Mouse (Mus musculus): ENCODE results near the gene Kncn. TPM values are rescaled to one million over a fixed set of nuclear protein-coding genes. Genes with fewer than 3 reads are reported as not detected.
A peak's percentile ranks its signal among the peaks of the same experiment; 100 is the strongest.

The Kncn gene
- polyA plus RNA-seq, 1 experiment from 2014 or later = not detected

- 61% methylated on average over 1 of the region's 1 CpGs for WGBS
- no peak for DNase-seq (ENCODE audit: low spot score)
- no peak overlapping the region for H3K4me3 ChIP-seq
- no peak overlapping the region for H3K27ac ChIP-seq
- H3K27me3 ChIP-seq (ENCODE audit: low read depth, poor library complexity, severe bottlenecking) = peaks cover 54% of the 10 kb centered on the region
- H3K9me3 ChIP-seq (replicated peaks) = no peaks in the 10 kb centered on the region
- H3K36me3 ChIP-seq = no peaks in the 10 kb centered on the region
- peaks cover 19% of the 10 kb centered on the region for H3K4me1 ChIP-seq
Measured at GRCm38 (mm10) chr4:115886875-115887274, 2.7 kb downstream of the Kncn start.

DNA sequence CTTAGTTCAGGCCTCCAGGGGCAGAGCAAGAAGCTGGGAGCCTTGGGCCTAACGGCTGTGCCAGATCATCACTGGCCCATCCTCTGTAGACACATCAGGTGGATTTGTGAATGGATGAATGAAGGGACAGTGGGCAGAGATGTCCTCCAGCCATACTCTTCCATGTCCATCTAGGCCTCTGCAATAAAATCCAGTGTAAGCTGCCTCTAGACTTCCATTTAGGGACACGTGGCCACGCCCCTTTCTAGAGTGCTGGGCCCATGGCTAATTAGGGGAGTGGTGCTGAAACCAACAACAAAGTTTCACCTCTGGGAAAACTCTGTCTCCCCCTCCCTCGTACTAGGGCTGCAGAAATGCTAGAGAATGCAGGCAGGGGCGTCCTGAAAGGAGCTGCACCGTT is 5.9 kb downstream of the Kncn start:
- H3K4me1 ChIP-seq = peaks cover 19% of the 10 kb centered on the region
- H3K27me3 ChIP-seq (ENCODE audit: low read depth, poor library complexity, severe bottlenecking) = peaks cover 79% of the 10 kb centered on the region
- H3K27ac ChIP-seq = 0 out of 2 replicates have a peak overlapping the region, but pooled peaks have one; percentile 46
- H3K9me3 ChIP-seq (replicated peaks) = no peaks in the 10 kb centered on the region
- H3K36me3 ChIP-seq = no peaks in the 10 kb centered on the region
- DNase-seq (ENCODE audit: low spot score) = no peak
- H3K4me3 ChIP-seq = peak overlapping the region; percentile 51
- WGBS = 8% methylated on average over 6 of the region's 6 CpGs

DNA sequence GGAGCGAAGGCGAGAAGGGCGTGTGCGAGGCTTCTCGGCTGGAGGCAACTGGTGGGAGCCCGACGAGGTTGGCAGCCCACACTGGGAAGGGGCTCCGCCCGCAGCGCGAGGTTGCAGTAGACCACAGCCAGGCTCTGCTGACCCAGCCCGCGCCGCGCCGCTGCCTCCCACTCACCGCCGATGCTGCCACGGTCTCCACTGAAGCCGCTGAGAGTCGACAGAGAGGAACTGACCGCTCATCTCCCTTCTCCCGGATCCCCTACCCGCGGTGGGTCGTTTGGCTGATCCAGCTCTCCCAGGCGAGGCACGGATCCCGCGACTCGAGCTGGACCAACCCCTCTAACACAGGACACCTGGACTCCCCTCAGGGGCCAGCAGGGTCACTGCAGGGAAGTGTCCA is 6.4 kb downstream of the Kncn start, which contains the start of gene 6430628N08Rik:
TSS of gene 6430628N08Rik (plus strand) at position 113 of the 400 bp plus-strand sequence.
- Histone ChIP-seq H3K9me3 (replicated peaks) (no peaks in the 10 kb centered on the region), H3K27me3 (ENCODE audit: low read depth, poor library complexity, severe bottlenecking) (peaks cover 84% of the 10 kb centered on the region), H3K27ac (peak within 1 kb of the TSS; percentile 46; the same call in 1 of the 2 replicates), H3K4me3 (peak within 1 kb of the TSS; percentile 51), H3K4me1 (peaks cover 19% of the 10 kb centered on the region), H3K36me3 (no peaks in the 10 kb centered on the region)
- under 1% methylated on average over 31 of the region's 31 CpGs for WGBS
- peak; percentile 58 for DNase-seq (ENCODE audit: low spot score)

DNA sequence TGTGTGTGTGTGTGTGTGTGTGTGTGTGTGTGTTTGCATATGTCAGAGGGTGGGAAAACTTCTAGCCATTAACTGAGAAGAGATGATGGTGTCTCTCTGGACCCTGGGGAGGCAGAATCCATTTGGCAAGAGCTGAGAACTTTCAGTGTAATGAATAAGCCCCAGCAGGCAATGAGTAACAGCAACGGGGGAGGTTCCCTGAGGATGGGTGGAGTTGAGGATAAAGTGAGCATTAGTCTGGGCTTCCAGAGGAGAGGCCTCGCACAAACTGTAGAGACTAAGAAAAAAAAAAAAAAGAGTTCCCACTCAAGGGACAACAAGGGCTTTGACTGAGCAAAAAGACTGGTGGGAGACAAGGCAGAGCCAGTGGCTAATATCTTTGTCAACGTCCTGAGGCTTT is 10.1 kb downstream of the Kncn start:
- H3K27me3 ChIP-seq (ENCODE audit: low read depth, poor library complexity, severe bottlenecking) = peaks cover 97% of the 10 kb centered on the region
- no peak overlapping the region for H3K27ac ChIP-seq
- no peak overlapping the region for H3K4me3 ChIP-seq
- H3K4me1 ChIP-seq = peaks cover 34% of the 10 kb centered on the region
- DNase-seq (ENCODE audit: low spot score) = no peak
- WGBS = 26% methylated on average over 3 of the region's 3 CpGs
- H3K36me3 ChIP-seq = no peaks in the 10 kb centered on the region
- no peaks in the 10 kb centered on the region for H3K9me3 ChIP-seq (replicated peaks)

- Histone ChIP-seq H3K27ac (peak overlapping the region; percentile 72), H3K4me1 (peaks cover 15% of the 10 kb centered on the region), H3K9me3 (replicated peaks) (no peaks in the 10 kb centered on the region), H3K4me3 (peak overlapping the region; percentile 61), H3K27me3 (ENCODE audit: low read depth, poor library complexity, severe bottlenecking) (peaks cover 97% of the 10 kb centered on the region), H3K36me3 (no peaks in the 10 kb centered on the region)
- peak; percentile 71 for DNase-seq (ENCODE audit: low spot score)
- WGBS = under 1% methylated on average over 56 of the region's 56 CpGs
Measured at GRCm38 (mm10) chr4:115897901-115898631, 13.9 kb downstream of the Kncn start.

DNA sequence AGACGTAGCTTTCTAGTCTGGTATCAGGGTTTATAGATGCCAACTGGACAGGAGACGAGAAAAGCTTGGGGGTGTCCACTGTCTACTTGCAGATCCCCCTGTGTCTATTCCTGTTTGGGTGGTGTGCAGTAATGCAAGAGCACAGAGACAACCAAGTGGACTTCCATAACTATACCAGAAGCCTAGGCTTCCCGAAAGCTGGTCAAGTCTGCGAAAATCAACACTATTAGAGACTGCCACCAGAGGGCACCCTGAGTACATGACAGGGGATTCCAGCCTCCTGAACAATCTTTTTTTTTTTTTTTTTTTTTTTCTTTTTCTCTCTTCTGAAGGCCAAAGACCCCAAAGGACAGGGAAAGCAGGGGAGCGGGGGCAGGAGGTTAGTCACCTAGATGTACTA is 18.6 kb downstream of the Kncn start:
- H3K9me3 ChIP-seq (replicated peaks) = no peaks in the 10 kb centered on the region
- no peak overlapping the region for H3K4me3 ChIP-seq
- peak; percentile 81 for DNase-seq (ENCODE audit: low spot score)
- WGBS = 19% methylated on average over 5 of the region's 5 CpGs
- no peak overlapping the region for H3K27ac ChIP-seq
- peaks cover 32% of the 10 kb centered on the region for H3K4me1 ChIP-seq
- H3K36me3 ChIP-seq = no peaks in the 10 kb centered on the region
- H3K27me3 ChIP-seq (ENCODE audit: low read depth, poor library complexity, severe bottlenecking) = peaks cover 98% of the 10 kb centered on the region

GRCm38 (mm10) chr4:115904375-115904774 is 20.2 kb downstream of the Kncn start:
- Histone ChIP-seq H3K27me3 (ENCODE audit: low read depth, poor library complexity, severe bottlenecking) (peaks cover 98% of the 10 kb centered on the region), H3K4me1 (peaks cover 28% of the 10 kb centered on the region), H3K9me3 (replicated peaks) (no peaks in the 10 kb centered on the region), H3K27ac (no peak overlapping the region), H3K36me3 (no peaks in the 10 kb centered on the region), H3K4me3 (no peak overlapping the region)
- 4% methylated on average over 12 of the region's 12 CpGs for WGBS
- no peak for DNase-seq (ENCODE audit: low spot score)

GRCm38 (mm10) chr4:115905701-115906100 is 21.5 kb downstream of the Kncn start:
- WGBS = 7% methylated on average over 7 of the region's 7 CpGs
- no peak overlapping the region for H3K27ac ChIP-seq
- H3K4me3 ChIP-seq = no peak overlapping the region
- H3K4me1 ChIP-seq = peaks cover 28% of the 10 kb centered on the region
- H3K9me3 ChIP-seq (replicated peaks) = no peaks in the 10 kb centered on the region
- no peaks in the 10 kb centered on the region for H3K36me3 ChIP-seq
- H3K27me3 ChIP-seq (ENCODE audit: low read depth, poor library complexity, severe bottlenecking) = peaks cover 93% of the 10 kb centered on the region
- no peak for DNase-seq (ENCODE audit: low spot score)

DNA sequence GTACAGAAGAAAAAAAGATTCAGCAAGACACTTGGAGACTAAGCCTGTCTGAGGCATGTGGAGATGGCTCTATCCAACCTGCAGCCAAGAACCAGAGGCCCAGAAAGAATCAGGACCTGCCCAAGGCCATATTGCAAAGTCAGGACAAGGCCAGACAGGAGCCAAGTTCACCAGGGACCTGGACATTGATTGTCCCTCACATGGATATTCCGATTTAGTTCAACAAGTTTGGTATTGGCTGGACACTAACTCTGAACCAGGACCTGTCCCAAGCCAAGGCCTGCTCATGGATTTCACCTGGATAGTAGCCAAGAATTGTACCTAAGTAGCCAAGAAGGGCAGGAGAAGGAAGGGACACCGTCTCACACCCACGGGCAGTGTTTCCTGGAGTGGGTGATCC is 22.6 kb downstream of the Kncn start:
- Histone ChIP-seq H3K9me3 (replicated peaks) (no peaks in the 10 kb centered on the region), H3K27ac (no peak overlapping the region), H3K36me3 (no peaks in the 10 kb centered on the region), H3K27me3 (ENCODE audit: low read depth, poor library complexity, severe bottlenecking) (peaks cover 93% of the 10 kb centered on the region), H3K4me1 (peaks cover 36% of the 10 kb centered on the region), H3K4me3 (no peak overlapping the region)
- 85% methylated on average over 3 of the region's 3 CpGs for WGBS
- DNase-seq (ENCODE audit: low spot score) = no peak

DNA sequence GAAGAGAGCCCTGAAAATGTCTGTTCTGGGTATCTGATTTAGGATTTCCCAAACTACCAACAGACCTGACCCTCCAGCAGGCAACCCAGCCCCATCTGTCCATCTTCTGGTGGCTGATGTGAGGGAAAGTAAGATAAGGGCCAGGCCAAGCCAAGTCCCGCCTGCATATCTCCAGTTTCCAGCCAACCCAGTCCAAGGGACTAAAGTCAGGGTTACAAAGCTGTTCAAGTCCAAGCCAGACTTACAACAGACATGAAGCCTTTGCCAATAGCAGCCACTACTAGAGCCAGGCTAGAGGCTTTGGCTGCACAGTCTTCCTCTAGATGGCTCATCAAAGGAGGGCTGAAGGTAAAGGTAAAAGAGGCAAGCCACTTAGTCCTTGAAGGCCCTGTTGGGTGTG is 23.8 kb downstream of the Kncn start:
- 77% methylated on average over 1 of the region's 1 CpGs for WGBS
- H3K27me3 ChIP-seq (ENCODE audit: low read depth, poor library complexity, severe bottlenecking) = peaks cover 94% of the 10 kb centered on the region

GRCm38 (mm10) chr4:115908641-115909040 is 24.4 kb downstream of the Kncn start:
- Histone ChIP-seq H3K27me3 (ENCODE audit: low read depth, poor library complexity, severe bottlenecking) (peaks cover 94% of the 10 kb centered on the region), H3K4me1 (peaks cover 40% of the 10 kb centered on the region), H3K4me3 (no peak overlapping the region), H3K9me3 (replicated peaks) (no peaks in the 10 kb centered on the region), H3K27ac (no peak overlapping the region), H3K36me3 (no peaks in the 10 kb centered on the region)
- DNase-seq (ENCODE audit: low spot score) = no peak
- WGBS = 29% methylated on average over 7 of the region's 7 CpGs

More for the DNA sequence above, 23.8 kb downstream of the Kncn start:
- Histone ChIP-seq H3K4me3 (no peak overlapping the region), H3K4me1 (peaks cover 40% of the 10 kb centered on the region), H3K36me3 (no peaks in the 10 kb centered on the region), H3K9me3 (replicated peaks) (no peaks in the 10 kb centered on the region), H3K27ac (no peak overlapping the region)
- DNase-seq (ENCODE audit: low spot score) = no peak

GRCm38 (mm10) chr4:115911586-115911985 is 27.4 kb downstream of the Kncn start:
- H3K4me3 ChIP-seq = peak overlapping the region; percentile 18; the same call in 1 of the 2 replicates
- peak overlapping the region; percentile 46; the same call in 1 of the 2 replicates for H3K27ac ChIP-seq
- H3K9me3 ChIP-seq (replicated peaks) = no peaks in the 10 kb centered on the region
- no peak for DNase-seq (ENCODE audit: low spot score)
- peaks cover 86% of the 10 kb centered on the region for H3K27me3 ChIP-seq (ENCODE audit: low read depth, poor library complexity, severe bottlenecking)
- no peaks in the 10 kb centered on the region for H3K36me3 ChIP-seq
- WGBS = 1% methylated on average over 4 of the region's 4 CpGs
- peaks cover 17% of the 10 kb centered on the region for H3K4me1 ChIP-seq

DNA sequence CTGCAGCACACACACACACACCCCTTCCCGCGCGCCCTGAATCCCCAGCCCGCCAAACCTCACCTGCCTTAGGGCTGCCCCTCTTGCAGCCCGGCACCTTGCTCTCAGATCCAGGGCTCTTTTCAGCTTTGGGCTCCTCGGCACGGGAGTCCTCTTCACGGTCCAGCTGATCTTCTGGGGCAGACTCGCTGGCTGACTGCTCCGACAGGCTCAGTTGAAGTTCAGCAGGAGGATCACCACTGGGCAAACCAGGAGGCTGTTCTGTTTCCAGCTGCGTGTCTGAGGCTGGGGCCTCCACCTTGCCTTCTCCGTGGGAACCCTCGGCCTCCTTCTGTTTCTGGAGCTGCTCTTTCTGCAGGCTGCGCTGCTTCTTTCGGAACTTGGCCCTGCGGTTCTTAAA is 35.7 kb downstream of the Kncn start:
- 85% methylated on average over 16 of the region's 16 CpGs for WGBS

More for the DNA sequence above, 35.7 kb downstream of the Kncn start:
- H3K4me1 ChIP-seq = peaks cover 11% of the 10 kb centered on the region
- H3K9me3 ChIP-seq (replicated peaks) = no peaks in the 10 kb centered on the region
- DNase-seq (ENCODE audit: low spot score) = no peak
- H3K4me3 ChIP-seq = no peak overlapping the region
- no peaks in the 10 kb centered on the region for H3K36me3 ChIP-seq
- H3K27me3 ChIP-seq (ENCODE audit: low read depth, poor library complexity, severe bottlenecking) = peaks cover 97% of the 10 kb centered on the region
- H3K27ac ChIP-seq = no peak overlapping the region

Measured in limb, embryonic 10.5 days (tissue).